Mouse (Mus musculus) frontal cortex, adult 2 months (tissue): Measurements from ENCODE around the gene Gclc. TPM values are rescaled to one million over a fixed set of nuclear protein-coding genes. Genes with fewer than 3 reads are reported as not detected.

Source experiments
- DNase-seq, 2 experiments: peaks; one replicate each; pipeline ENCODE4 v3.0.0; 2022; ENCODE audit warnings: low spot score in 1 of 2; ENCODE audit errors: extremely low spot score in 1 of 2
- polyA plus RNA-seq: library from polyadenylated mRNA; depleted of rRNA; stranded (reverse); fragments of >200 nt; gene quantifications from 2 replicates; pipeline ENCODE4 v1.2.3, GENCODE M21; 2012; rRNA removed

The Gclc gene
- 36.7 and 39.4 TPM in 2 replicates for polyA plus RNA-seq

GRCm38 (mm10) chr9:77753853-77754727, at the start of gene Gclc:
Gene Gclc, plus strand, starts transcription at chr9:77754535.
- peak; percentile 72 to 92 for DNase-seq

DNA sequence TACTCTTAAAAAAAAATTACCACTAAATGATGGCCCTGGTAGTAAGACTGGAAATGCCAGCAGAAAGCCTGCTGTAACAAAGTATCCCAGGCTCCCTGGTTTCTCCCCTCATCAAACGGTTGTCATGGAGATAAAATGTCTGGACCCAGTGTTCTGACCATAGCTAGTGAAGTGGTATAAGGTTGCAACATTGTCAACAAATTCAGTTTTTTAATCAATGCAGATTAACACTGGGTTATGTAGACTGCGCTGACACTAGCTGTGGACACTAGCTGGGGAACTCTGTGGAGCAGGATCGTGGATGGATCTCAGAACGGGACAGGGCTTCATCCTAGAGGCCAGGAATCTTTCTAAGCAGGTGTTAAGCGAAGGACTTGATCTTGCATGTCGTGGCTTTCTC, 47.8 kb upstream of the Gclc start:
- no peak for DNase-seq

- no peak for DNase-seq
These were observed 46.7 kb upstream of the Gclc start for GRCm38 (mm10) chr9:77707433-77708139.

GRCm38 (mm10) chr9:77708950-77709349, 45.4 kb upstream of the Gclc start:
- no peak for DNase-seq

DNA sequence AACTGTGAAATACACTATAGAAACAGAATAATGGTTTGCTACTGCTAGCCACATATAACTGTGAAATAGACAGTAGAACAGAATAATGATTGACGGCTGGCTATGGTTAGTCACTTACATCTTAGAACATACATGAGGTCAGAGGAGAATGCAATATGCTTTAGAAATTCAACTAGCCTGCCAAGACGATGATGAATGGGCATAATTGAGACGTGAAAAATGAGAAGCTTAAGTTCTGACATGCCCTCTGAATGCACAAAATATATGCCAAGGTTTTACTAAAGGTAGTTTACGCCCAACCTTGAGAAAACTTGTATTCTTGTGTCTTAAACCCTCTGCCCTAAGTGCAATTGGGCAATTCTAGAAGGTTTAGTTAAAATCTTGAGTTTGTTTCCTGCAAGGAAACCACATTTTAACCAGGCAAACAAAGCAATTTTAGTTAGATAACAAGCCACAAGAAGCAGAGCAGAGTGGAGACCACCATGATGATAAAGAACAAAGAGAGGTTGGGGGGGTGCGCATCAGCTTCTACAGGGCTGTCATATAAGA, 43.2 kb upstream of the Gclc start:
- DNase-seq = no peak

DNA sequence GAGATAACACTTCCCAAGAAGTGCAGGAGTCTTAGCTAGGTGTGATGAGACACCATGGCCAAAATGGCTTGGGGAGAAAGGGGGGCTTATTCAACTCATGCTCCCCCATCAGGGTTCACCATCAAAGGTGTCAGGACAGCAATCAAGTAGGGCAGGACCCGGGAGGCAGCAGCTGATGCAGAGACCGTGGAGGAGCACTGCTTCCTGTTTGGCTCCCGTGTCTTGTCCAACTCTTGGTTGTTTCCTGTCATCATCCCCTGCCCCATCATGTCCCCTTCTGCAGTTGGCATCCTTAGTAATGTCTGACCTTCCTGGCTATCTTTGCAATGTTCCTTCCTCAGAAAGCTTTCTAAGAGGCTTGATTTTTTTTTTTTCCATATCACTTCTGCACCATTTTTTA, 41.5 kb upstream of the Gclc start:
- no peak for DNase-seq

GRCm38 (mm10) chr9:77713301-77713700, 41.0 kb upstream of the Gclc start:
- no peak for DNase-seq

- DNase-seq = no peak
These were observed 39.1 kb upstream of the Gclc start for GRCm38 (mm10) chr9:77715262-77715661.

DNA sequence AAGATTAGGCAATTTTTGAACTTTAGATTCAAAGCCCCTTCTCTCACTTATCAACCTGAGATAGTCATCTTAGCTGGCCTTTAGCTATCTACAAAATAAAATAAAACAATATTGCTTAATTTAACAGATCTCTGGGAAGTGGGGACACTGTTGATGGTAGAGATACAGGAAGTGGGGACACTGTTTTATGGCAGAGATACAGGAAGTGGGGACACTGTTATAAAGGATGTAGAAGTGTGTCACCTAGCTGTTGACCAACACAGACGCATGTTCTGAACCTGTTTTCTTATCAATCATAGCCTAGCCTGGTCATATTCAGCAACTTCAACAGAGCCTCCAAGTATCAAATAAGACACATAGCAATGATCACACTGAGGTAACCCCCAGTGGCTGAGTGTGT, 38.3 kb upstream of the Gclc start:
- no peak for DNase-seq

DNA sequence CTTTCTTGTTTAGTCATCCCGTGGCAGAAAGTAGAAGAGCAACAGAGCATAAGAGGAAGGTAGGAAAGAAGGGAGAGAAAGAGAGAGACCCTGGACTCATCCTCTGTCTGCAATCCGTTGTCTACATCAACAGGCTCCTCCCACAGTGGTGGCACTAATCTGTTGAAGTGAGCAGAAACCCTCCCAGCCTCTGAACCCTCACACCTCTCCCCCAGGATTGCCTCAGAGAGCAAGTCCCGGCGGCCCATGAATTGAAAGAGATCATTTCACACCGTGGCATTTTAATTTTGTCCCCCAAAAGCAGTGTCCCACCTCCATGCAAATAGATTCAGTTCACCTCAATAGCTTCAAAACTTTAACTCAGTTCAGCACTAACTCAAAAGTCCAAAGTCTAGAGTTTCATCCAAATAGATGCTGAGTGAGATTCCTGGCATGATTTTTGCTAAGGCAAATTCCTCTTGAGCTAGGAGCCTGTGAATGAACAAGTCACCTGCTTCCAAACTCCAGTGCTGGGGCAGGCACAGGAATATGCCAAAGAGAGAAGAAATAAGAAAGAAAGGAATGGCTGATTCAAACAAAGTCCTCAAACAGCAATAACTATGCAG, 36.4 kb upstream of the Gclc start:
- no peak for DNase-seq

DNA sequence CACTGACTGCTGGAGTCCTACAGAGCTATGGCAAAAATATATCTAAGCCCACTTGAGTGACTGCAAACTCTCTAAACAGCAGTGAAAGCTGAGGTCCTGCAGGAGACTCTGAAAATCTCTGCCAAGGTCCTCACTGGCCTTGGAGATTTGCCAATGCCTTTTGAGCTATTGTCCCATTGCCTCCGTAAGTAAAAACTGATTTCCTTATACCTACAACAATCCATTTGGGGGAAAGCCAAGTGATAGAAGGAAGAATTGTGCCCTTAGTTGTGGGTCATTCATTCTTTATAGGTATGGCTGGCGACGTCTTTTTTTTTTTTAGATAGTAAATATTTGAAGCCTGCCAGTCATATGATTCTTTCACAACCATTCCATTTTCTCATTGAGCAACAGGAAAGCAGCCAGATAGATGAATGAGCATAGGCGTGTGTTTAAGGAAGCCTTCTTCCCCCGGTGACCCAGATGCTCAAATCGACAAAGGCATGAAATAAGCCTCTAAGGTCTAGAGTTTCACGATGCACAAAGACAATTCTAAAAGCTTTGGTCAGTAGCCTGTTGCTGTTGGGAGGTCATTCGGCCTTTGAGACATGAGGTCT, 35.4 kb upstream of the Gclc start:
- DNase-seq = no peak

GRCm38 (mm10) chr9:77719675-77720074, 34.7 kb upstream of the Gclc start:
- DNase-seq = no peak

DNA sequence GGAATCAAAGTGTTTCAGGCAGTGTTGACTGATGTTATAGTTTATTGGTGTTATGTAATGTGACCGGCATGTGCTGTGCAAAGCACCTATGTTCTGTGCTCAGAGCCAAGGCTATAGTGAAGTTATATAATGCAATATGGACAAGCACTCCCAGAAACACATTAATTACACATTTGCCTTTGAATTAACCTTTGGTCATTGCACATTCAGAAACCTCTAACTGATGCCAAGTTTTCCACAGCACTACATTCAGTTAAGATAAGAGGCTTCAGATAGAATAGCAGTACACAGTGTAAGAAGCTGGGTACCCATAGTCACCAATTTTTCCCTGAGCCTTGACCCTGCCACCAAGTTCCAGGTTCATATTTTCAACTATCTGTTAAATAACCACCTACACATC, 32.0 kb upstream of the Gclc start:
- no peak for DNase-seq

GRCm38 (mm10) chr9:77724216-77724615, 30.1 kb upstream of the Gclc start:
- no peak for DNase-seq

DNA sequence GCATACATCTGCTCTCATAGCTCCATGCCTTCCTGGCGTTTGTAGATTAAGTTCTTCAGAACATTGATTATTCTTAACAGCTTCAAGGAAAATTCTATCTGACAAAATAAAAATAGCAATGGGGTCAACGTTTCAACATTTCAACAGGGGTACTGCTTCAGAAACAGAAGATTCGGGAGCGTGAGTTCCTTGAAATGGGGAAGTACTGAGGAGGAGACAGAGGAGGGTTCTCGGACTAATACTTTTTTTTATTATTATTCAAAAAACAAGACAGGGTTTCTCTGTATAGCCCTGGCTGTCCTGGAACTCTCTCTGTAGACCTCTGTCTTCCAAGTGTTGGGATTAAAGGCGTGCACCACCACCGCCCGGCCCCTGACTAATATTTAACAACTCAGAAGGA, 28.9 kb upstream of the Gclc start:
- DNase-seq = no peak

DNA sequence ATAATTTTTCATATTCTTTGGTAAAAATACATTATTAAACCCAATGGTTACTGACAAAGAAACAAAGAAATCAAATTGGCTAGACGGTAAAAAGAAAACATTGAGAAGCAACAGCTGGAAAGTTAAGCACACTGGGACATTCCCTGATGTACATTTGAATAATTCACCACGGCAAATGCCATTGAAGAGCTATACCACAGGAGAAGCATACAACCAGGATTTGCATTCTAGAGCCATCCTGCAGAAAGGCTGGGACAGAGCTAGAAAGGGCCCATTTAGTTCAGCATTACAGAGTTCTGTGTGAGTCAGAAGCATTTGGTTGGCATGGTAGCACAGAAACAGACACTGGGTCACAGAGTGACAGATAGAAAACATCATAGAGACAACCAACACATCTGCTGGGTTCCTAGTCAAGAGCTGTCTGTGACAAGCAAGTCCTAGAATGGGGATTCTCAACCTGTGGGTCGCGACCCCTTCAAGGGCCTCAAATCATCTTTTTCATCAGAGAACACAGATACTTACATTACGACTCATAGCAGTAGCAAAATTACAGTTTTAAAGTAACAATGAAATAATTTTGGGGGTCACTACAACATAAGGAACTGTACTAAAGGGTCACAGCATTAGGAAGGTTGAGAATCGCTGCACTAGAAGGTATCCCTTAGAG, 28.2 kb upstream of the Gclc start:
- DNase-seq = no peak

GRCm38 (mm10) chr9:77727012-77727411, 27.3 kb upstream of the Gclc start:
- DNase-seq = no peak

DNA sequence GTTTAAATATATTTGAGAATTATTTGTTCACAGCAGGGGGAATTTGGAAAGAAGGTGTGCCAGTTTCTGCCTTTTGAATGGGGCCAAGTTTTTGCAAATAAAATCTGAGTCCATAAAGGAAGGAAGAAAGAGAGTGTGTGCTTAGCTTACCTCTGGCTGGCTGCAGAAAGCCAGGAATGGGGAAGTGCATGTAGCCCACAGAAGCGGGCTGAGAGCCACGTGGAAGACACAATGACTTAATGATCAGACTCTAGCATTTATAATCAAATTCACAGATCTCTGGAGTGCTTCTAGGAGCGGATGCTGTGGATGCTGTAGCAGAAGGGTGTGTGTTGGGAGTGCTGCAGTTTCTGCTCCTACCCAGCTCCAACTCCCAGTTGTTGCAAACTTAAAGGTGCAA, 22.3 kb upstream of the Gclc start:
- DNase-seq = no peak

GRCm38 (mm10) chr9:77737298-77738041, 16.9 kb upstream of the Gclc start:
- no peak for DNase-seq

DNA sequence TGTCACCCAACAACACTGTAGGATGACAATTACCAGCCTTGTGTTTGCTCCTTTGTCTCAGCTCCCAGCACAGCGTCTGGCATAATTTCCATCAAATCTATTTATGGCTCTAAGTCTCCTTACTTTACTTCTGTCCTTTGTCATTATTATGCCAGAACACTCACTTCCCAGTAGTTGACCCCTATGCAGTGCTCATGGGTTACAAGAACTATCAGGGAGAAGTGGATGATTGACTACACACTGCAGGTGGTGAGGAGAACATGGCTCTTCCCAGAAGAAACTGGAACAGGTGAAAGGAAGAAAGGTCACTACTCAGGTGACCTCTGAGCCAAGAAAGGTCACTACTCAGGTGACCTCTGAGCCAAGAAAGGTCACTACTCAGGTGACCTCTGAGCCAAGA, 12.9 kb upstream of the Gclc start:
- no peak for DNase-seq
